Mouse (Mus musculus) lung, postnatal 14 days (tissue): Measurements from ENCODE around the gene Mamdc4.

Source experiments
- DNase-seq: peaks from one replicate; pipeline ENCODE4 v3.0.0; 2021

Mamdc4 gene

GRCm38 (mm10) chr2:25581901-25582301, 7.3 kb upstream of the Mamdc4 start:
- no peak for DNase-seq

GRCm38 (mm10) chr2:25581294-25581864, 6.7 kb upstream of the Mamdc4 start, which contains the start of gene Ajm1:
TSS of gene Ajm1 (minus strand) at chr2:25581757.
- DNase-seq: peak; percentile 65

GRCm38 (mm10) chr2:25580621-25581101, 6.0 kb upstream of the Mamdc4 start:
- no peak for DNase-seq

- peak; percentile 60 for DNase-seq
Observed at GRCm38 (mm10) chr2:25579737-25580460, 5.3 kb upstream of the Mamdc4 start.

- DNase-seq: no peak
Observed at GRCm38 (mm10) chr2:25578796-25579736, 4.4 kb upstream of the Mamdc4 start.

- DNase-seq: no peak
Observed at GRCm38 (mm10) chr2:25577951-25578795, 3.5 kb upstream of the Mamdc4 start.

GRCm38 (mm10) chr2:25576965-25577891, 2.6 kb upstream of the Mamdc4 start:
- DNase-seq: no peak

GRCm38 (mm10) chr2:25576028-25576850, 1.6 kb upstream of the Mamdc4 start:
- DNase-seq: no peak

- DNase-seq: peak; percentile 48
Observed at GRCm38 (mm10) chr2:25575432-25576027, 885 bp upstream of the Mamdc4 start.

GRCm38 (mm10) chr2:25574136-25574535, 509 bp downstream of the Mamdc4 start:
- DNase-seq: no peak

GRCm38 (mm10) chr2:25573068-25573467, 1.6 kb downstream of the Mamdc4 start:
- no peak for DNase-seq

- DNase-seq: no peak
Observed at GRCm38 (mm10) chr2:25571221-25571620, 3.4 kb downstream of the Mamdc4 start.

- DNase-seq: no peak
Observed at GRCm38 (mm10) chr2:25569323-25569722, 5.3 kb downstream of the Mamdc4 start.

GRCm38 (mm10) chr2:25568473-25569019, 6.1 kb downstream of the Mamdc4 start:
- no peak for DNase-seq

- DNase-seq: no peak
Observed at GRCm38 (mm10) chr2:25566558-25566957, 8.1 kb downstream of the Mamdc4 start.

- no peak for DNase-seq
Observed at GRCm38 (mm10) chr2:25565741-25566140, 8.9 kb downstream of the Mamdc4 start.

- no peak for DNase-seq
Observed at GRCm38 (mm10) chr2:25561946-25562345, 12.7 kb downstream of the Mamdc4 start.

- DNase-seq: no peak
Observed at GRCm38 (mm10) chr2:25560551-25560950, 14.1 kb downstream of the Mamdc4 start.

- no peak for DNase-seq
Observed at GRCm38 (mm10) chr2:25558774-25559173, 15.9 kb downstream of the Mamdc4 start.

- DNase-seq: no peak
Observed at GRCm38 (mm10) chr2:25557964-25558360, 16.7 kb downstream of the Mamdc4 start.
